Mouse (Mus musculus): ENCODE results near the gene Tmed8. TPM values are rescaled to one million over a fixed set of nuclear protein-coding genes. Genes with fewer than 3 reads are reported as not detected.
A peak's percentile ranks its signal among the peaks of the same experiment; 100 is the strongest.

The Tmed8 gene
- total and polyA plus RNA-seq, 3 experiments: 27.3 to 34.8 (median 27.9) TPM

- dilution Hi-C loops (cut with MboI; ENCODE audit: extremely low pct_ligation_motif_present, extremely low pct_unique_long_range_greater_than_20kb, low sequenced_read_pairs): no loop called here
- DNase-seq (ENCODE audit: extremely low read depth): no peak
- no peak for TF ChIP-seq RAD21 (IDR thresholded peaks at IDR 0.05; ENCODE audit: low read depth, low read length)
- TF ChIP-seq KAT2A (IDR thresholded peaks at IDR 0.05; ENCODE audit: insufficient replicate concordance, low read length): no peak
- no peak for TF ChIP-seq POLR2A (IDR thresholded peaks at IDR 0.05; ENCODE audit: low read depth, low read length)
- peak; percentile 91 for TF ChIP-seq CHD1 (IDR thresholded peaks at IDR 0.05; ENCODE audit: low read depth, low read length)
- no peak for TF ChIP-seq MAFK (IDR thresholded peaks at IDR 0.05; ENCODE audit: insufficient replicate concordance, low read length)
- TF ChIP-seq ZC3H11A (IDR thresholded peaks at IDR 0.05; ENCODE audit: low read depth, low read length): no peak
- TF ChIP-seq MAZ (IDR thresholded peaks at IDR 0.05; ENCODE audit: low read depth, low read length): 0 out of 2 replicates have a peak, but pooled peaks have one; percentile 38
- TF ChIP-seq CHD2 (IDR thresholded peaks at IDR 0.05; ENCODE audit: low read length): peak; percentile 82
- no peak for TF ChIP-seq ZKSCAN1 (IDR thresholded peaks at IDR 0.05; ENCODE audit: borderline replicate concordance, low read depth, low read length)
- TF ChIP-seq NELFE (IDR thresholded peaks at IDR 0.05; ENCODE audit: low read depth, low read length): 0 out of 2 replicates have a peak, but pooled peaks have one; percentile 27
- TF ChIP-seq ETS1 (conservative IDR thresholded peaks at IDR 0.05; ENCODE audit: low read depth, low read length): no peak
- no peak for TF ChIP-seq MEF2A (IDR thresholded peaks at IDR 0.05; ENCODE audit: borderline replicate concordance, low read depth, low read length)
- no peak for TF ChIP-seq HCFC1 (IDR thresholded peaks at IDR 0.05; ENCODE audit: low read depth, low read length)
- TF ChIP-seq IRF4 (IDR thresholded peaks at IDR 0.05; ENCODE audit: low read depth, low read length): no peak
- TF ChIP-seq E2F4 (IDR thresholded peaks at IDR 0.05; ENCODE audit: insufficient replicate concordance, low read depth, low read length): no peak
- TF ChIP-seq SMC3 (IDR thresholded peaks at IDR 0.05; ENCODE audit: low read depth, low read length): no peak
- peak; percentile 45; the same call in 1 of the 2 replicates for TF ChIP-seq TCF12 (IDR thresholded peaks at IDR 0.05; ENCODE audit: low read depth, low read length)
- TF ChIP-seq ZMIZ1 (IDR thresholded peaks at IDR 0.05; ENCODE audit: low read depth, low read length): no peak
- TF ChIP-seq CTCF (conservative IDR thresholded peaks at IDR 0.05 in 1 of 2, IDR thresholded peaks at IDR 0.05 in 1 of 2; ENCODE audit: low read depth in 2 of 2, low read length in 2 of 2): no peak
- TF ChIP-seq USF2 (conservative IDR thresholded peaks at IDR 0.05; ENCODE audit: low read depth, low read length): no peak
- TF ChIP-seq SIN3A (IDR thresholded peaks at IDR 0.05; ENCODE audit: low read length): no peak; the same call in 1 of the 2 replicates
- TF ChIP-seq PAX5 (IDR thresholded peaks at IDR 0.05; ENCODE audit: low read length): no peak
- no peak for TF ChIP-seq NRF1 (IDR thresholded peaks at IDR 0.05; ENCODE audit: low read depth, low read length)
- TF ChIP-seq JUND (conservative IDR thresholded peaks at IDR 0.05; ENCODE audit: low read depth, low read length): no peak
- no peak for TF ChIP-seq EP300 (IDR thresholded peaks at IDR 0.05; ENCODE audit: low read length)
- TF ChIP-seq RCOR1 (conservative IDR thresholded peaks at IDR 0.05; ENCODE audit: low read depth, low read length): no peak
- TF ChIP-seq ZNF384 (IDR thresholded peaks at IDR 0.05; ENCODE audit: low read depth, low read length): no peak
- TF ChIP-seq BHLHE40 (IDR thresholded peaks at IDR 0.05; ENCODE audit: low read depth, low read length): peak; percentile 82
- no peak for TF ChIP-seq TBP (conservative IDR thresholded peaks at IDR 0.05; ENCODE audit: low read depth, low read length)
- no peak for TF ChIP-seq UBTF (IDR thresholded peaks at IDR 0.05; ENCODE audit: low read depth, low read length)
- TF ChIP-seq POLR2AphosphoS2 (IDR thresholded peaks at IDR 0.05; ENCODE audit: low read depth, low read length): no peak
- peak; percentile 41; the same call in 1 of the 2 replicates for TF ChIP-seq MAX (IDR thresholded peaks at IDR 0.05; ENCODE audit: low read length)
- no peak for TF ChIP-seq GABPA (IDR thresholded peaks at IDR 0.05; ENCODE audit: insufficient replicate concordance, low read depth, low read length)
- TF ChIP-seq MYC (IDR thresholded peaks at IDR 0.05; ENCODE audit: low read depth, low read length): peak; percentile 43; the same call in 1 of the 2 replicates
- TF ChIP-seq USF1 (IDR thresholded peaks at IDR 0.05; ENCODE audit: low read depth, low read length): no peak
- TF ChIP-seq ELF1 (IDR thresholded peaks at IDR 0.05; ENCODE audit: low read depth, low read length): no peak
- TF ChIP-seq JUN (IDR thresholded peaks at IDR 0.05; ENCODE audit: insufficient read depth, low read depth, low read length): no peak
- peak; percentile 63 for TF ChIP-seq MXI1 (IDR thresholded peaks at IDR 0.05; ENCODE audit: low read depth, low read length)
- peaks cover 34% of the 10 kb centered on the region for H3K79me2 ChIP-seq (replicated peaks; ENCODE audit: control insufficient read depth, extremely low read depth, insufficient read depth, poor library complexity, severe bottlenecking)
- H3K27ac ChIP-seq (ENCODE audit: insufficient read depth, low read depth): peak overlapping the region; percentile 81; the same call in 1 of the 2 replicates
- H3K36me3 ChIP-seq (replicated peaks in 1 of 2; ENCODE audit: control insufficient read depth in 1 of 2, insufficient read depth in 1 of 2, low read length in 1 of 2): peaks cover 0 to 2% of the 10 kb centered on the region in 2 experiments
- peak overlapping the region; percentile 98 for H3K9ac ChIP-seq (ENCODE audit: insufficient read depth, low read depth)
- in situ Hi-C loops (cut with MboI; ENCODE audit: low pct_ligation_motif_present, low pct_unique_long_range_greater_than_20kb, low sequenced_read_pairs): no loop called here
- H3K4me2 ChIP-seq (ENCODE audit: insufficient read depth, low read depth, poor library complexity, severe bottlenecking): peak overlapping the region; percentile 82
- peaks cover 3 to 37% of the 10 kb centered on the region in 2 experiments; a peak in 3 of 4 replicates for H3K4me1 ChIP-seq (ENCODE audit: control insufficient read depth in 1 of 2, insufficient read depth in 2 of 2)
- H3K4me3 ChIP-seq (replicated peaks in 1 of 3; ENCODE audit: low read depth in 2 of 3, low read length in 2 of 3, poor library complexity in 1 of 3): peak overlapping the region; percentile 96 to 99 (median 98)
- no peaks in the 10 kb centered on the region for H3K27me3 ChIP-seq (replicated peaks)
- no peaks in the 10 kb centered on the region for H3K9me3 ChIP-seq (replicated peaks; ENCODE audit: low read length)
Observed at GRCm38 (mm10) chr12:87198792-87199191, 1.5 kb downstream of the Tmed8 start.

Measured in CH12.LX (cell line).